Mouse (Mus musculus) limb, embryonic 13.5 days (tissue): ENCODE data around the gene Dlg2. TPM values are rescaled to one million over a fixed set of nuclear protein-coding genes. Genes with fewer than 3 reads are reported as not detected.

Experiments
- ATAC-seq: fragments of 200-750 bp; cut with Nextera tagmentation; 2 replicates; pipeline ENCODE4 v1.8.0; 2017; ENCODE audit warnings: low read depth, moderate number of reproducible peaks, moderate TSS enrichment; ENCODE audit not compliant: low FRiP score
- H3K27ac ChIP-seq: fragments of 300-500 bp; sonication (generic); 2 replicates; pipeline ENCODE4 v1.5.1; 2015; ENCODE audit warnings: inconsistent platforms, mild to moderate bottlenecking, moderate library complexity
- H3K27me3 ChIP-seq: fragments of 300-500 bp; sonication (generic); 2 replicates; pipeline ENCODE4 v1.6.1; 2015; ENCODE audit warnings: mild to moderate bottlenecking, inconsistent platforms
- H3K36me3 ChIP-seq: fragments of 300-500 bp; sonication (generic); 2 replicates; pipeline ENCODE4 v1.6.1; 2015; ENCODE audit warnings: inconsistent platforms, mild to moderate bottlenecking, moderate library complexity
- H3K4me1 ChIP-seq: fragments of 300-500 bp; sonication (generic); 2 replicates; pipeline ENCODE4 v1.6.1; 2015; ENCODE audit warnings: inconsistent platforms
- H3K4me2 ChIP-seq: fragments of 300-500 bp; sonication (generic); replicated peaks from 2 replicates; pipeline ENCODE4 v1.6.1; 2015; ENCODE audit warnings: inconsistent platforms, mild to moderate bottlenecking, moderate library complexity
- H3K4me3 ChIP-seq: fragments of 300-500 bp; sonication (generic); 2 replicates; pipeline ENCODE4 v1.5.1; 2015; ENCODE audit warnings: moderate library complexity, mild to moderate bottlenecking, inconsistent platforms
- H3K9ac ChIP-seq: fragments of 300-500 bp; sonication (generic); 2 replicates; pipeline ENCODE4 v1.6.1; 2015; ENCODE audit warnings: mild to moderate bottlenecking, inconsistent platforms
- H3K9me3 ChIP-seq: fragments of 300-500 bp; sonication (generic); 2 replicates; pipeline ENCODE4 v1.6.1; 2016; ENCODE audit warnings: inconsistent platforms
- WGBS: fragments of 180-500 bp; shearing (Covaris S2); methylation state at CpG from one replicate; pipeline ENCODE4 v1.1.7; 2015; 5-methylcytosine and 5-hydroxymethylcytosine counted together
- polyA plus RNA-seq: library from polyadenylated mRNA; unstranded; fragments of >200 nt; fragmentation: Nextera tagmentation; extraction: Ambion mirVana; gene quantifications from 2 replicates; pipeline ENCODE4 v1.2.1, GENCODE M21; 2015

Dlg2 gene
- polyA plus RNA-seq, 1 experiment from 2014 or later = 4.2 TPM

- no peak overlapping the region for H3K4me3 ChIP-seq
- ATAC-seq = no peak
- H3K4me2 ChIP-seq = no peak overlapping the region
- H3K36me3 ChIP-seq = no peaks in the 10 kb centered on the region
- no peak overlapping the region for H3K9ac ChIP-seq
- 70% methylated on average over 6 of the region's 6 CpGs for WGBS
- H3K27me3 ChIP-seq = no peaks in the 10 kb centered on the region
- H3K9me3 ChIP-seq = no peaks in the 10 kb centered on the region
- H3K4me1 ChIP-seq = peaks cover 11% of the 10 kb centered on the region; the same call in 1 of the 2 replicates
- no peak overlapping the region for H3K27ac ChIP-seq
Observed at GRCm38 (mm10) chr7:92447938-92448337, 1971.5 kb downstream of the Dlg2 start.

- no peak overlapping the region for H3K27ac ChIP-seq
- 61% methylated on average over 7 of the region's 7 CpGs for WGBS
- H3K4me2 ChIP-seq = no peak overlapping the region
- peaks cover 11% of the 10 kb centered on the region; the same call in 1 of the 2 replicates for H3K4me1 ChIP-seq
- no peaks in the 10 kb centered on the region for H3K27me3 ChIP-seq
- H3K4me3 ChIP-seq = no peak overlapping the region
- no peak overlapping the region for H3K9ac ChIP-seq
- no peaks in the 10 kb centered on the region for H3K36me3 ChIP-seq
- no peak for ATAC-seq
- no peaks in the 10 kb centered on the region for H3K9me3 ChIP-seq
Observed at GRCm38 (mm10) chr7:92448782-92449575, 1972.5 kb downstream of the Dlg2 start.

GRCm38 (mm10) chr7:92454176-92454575, 1977.7 kb downstream of the Dlg2 start:
- WGBS = 76% methylated on average over 2 of the region's 2 CpGs
- H3K4me3 ChIP-seq = no peak overlapping the region
- no peak overlapping the region for H3K27ac ChIP-seq
- no peaks in the 10 kb centered on the region for H3K36me3 ChIP-seq
- no peaks in the 10 kb centered on the region for H3K27me3 ChIP-seq
- no peaks in the 10 kb centered on the region for H3K9me3 ChIP-seq
- ATAC-seq = no peak
- H3K4me2 ChIP-seq = no peak overlapping the region
- no peak overlapping the region for H3K9ac ChIP-seq
- peaks cover 10% of the 10 kb centered on the region for H3K4me1 ChIP-seq

- no peaks in the 10 kb centered on the region for H3K9me3 ChIP-seq
- H3K36me3 ChIP-seq = no peaks in the 10 kb centered on the region
- no peaks in the 10 kb centered on the region for H3K27me3 ChIP-seq
- H3K4me2 ChIP-seq = no peak overlapping the region
- 53% methylated on average over 5 of the region's 5 CpGs for WGBS
- no peak overlapping the region for H3K4me3 ChIP-seq
- no peak overlapping the region for H3K9ac ChIP-seq
- no peak overlapping the region for H3K27ac ChIP-seq
- no peak for ATAC-seq
- peaks cover 10% of the 10 kb centered on the region for H3K4me1 ChIP-seq
Observed at GRCm38 (mm10) chr7:92455927-92456326, 1979.5 kb downstream of the Dlg2 start.

- H3K27ac ChIP-seq = no peak overlapping the region
Observed at GRCm38 (mm10) chr7:92457791-92458190, 1981.3 kb downstream of the Dlg2 start.

DNA sequence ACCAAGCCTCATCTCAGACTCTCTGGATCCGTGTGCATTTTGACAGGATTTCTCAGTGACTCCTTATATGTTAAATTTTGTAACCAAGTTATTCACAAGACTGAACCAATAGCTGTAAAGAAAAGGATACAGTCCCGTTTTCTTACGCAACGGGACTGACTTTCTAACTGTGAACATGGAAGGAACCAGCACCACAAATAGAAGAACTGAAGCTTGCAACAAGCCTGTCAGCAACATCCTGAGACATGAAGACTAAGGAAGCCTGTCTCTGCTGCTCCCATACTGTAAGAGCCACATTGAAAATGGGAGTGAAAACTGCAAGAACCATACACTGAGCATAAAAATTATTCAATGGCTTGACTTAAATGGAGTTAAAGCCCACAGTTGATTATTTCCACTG, 1981.8 kb downstream of the Dlg2 start:
- no peaks in the 10 kb centered on the region for H3K9me3 ChIP-seq
- H3K9ac ChIP-seq = no peak overlapping the region
- H3K4me1 ChIP-seq = peaks cover 10% of the 10 kb centered on the region
- H3K4me3 ChIP-seq = no peak overlapping the region
- WGBS = 79% methylated on average over 4 of the region's 4 CpGs
- no peak overlapping the region for H3K27ac ChIP-seq
- H3K27me3 ChIP-seq = no peaks in the 10 kb centered on the region
- H3K4me2 ChIP-seq = no peak overlapping the region
- ATAC-seq = no peak
- H3K36me3 ChIP-seq = no peaks in the 10 kb centered on the region

More at GRCm38 (mm10) chr7:92457791-92458190, 1981.3 kb downstream of the Dlg2 start:
- Histone ChIP-seq H3K4me2 (no peak overlapping the region), H3K36me3 (no peaks in the 10 kb centered on the region), H3K9me3 (no peaks in the 10 kb centered on the region), H3K4me1 (peaks cover 10% of the 10 kb centered on the region), H3K9ac (no peak overlapping the region), H3K4me3 (no peak overlapping the region), H3K27me3 (no peaks in the 10 kb centered on the region)
- ATAC-seq = peak; percentile 73; the same call in 1 of the 2 replicates
- WGBS = 13% methylated on average over 4 of the region's 4 CpGs

DNA sequence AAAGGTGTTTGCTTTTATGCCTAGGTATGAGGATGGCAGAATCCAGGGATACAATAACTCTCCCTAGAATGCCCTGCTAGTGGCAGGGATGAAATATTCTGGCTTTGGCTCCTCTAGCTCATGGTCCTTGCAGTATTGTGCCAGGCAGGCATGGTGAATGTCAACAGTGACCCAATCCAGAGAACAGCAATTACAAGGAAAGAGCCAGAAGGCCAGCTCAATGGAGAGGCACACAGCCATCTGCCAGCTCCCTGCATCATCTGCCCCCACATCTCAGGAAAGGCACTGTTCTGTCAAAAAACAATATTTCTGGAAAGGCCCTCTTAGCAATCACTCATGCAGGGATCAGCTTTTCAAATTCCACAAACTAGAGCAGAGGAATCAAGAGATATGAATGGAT, 1984.1 kb downstream of the Dlg2 start:
- no peak overlapping the region for H3K9ac ChIP-seq
- H3K4me1 ChIP-seq = peaks cover 10% of the 10 kb centered on the region
- no peaks in the 10 kb centered on the region for H3K9me3 ChIP-seq
- no peak for ATAC-seq
- H3K27ac ChIP-seq = no peak overlapping the region
- H3K4me2 ChIP-seq = no peak overlapping the region
- no peaks in the 10 kb centered on the region for H3K36me3 ChIP-seq
- no peaks in the 10 kb centered on the region for H3K27me3 ChIP-seq
- no peak overlapping the region for H3K4me3 ChIP-seq

GRCm38 (mm10) chr7:92461256-92461655, 1984.8 kb downstream of the Dlg2 start:
- ATAC-seq = no peak
- Histone ChIP-seq H3K27ac (no peak overlapping the region), H3K9me3 (no peaks in the 10 kb centered on the region), H3K4me1 (peaks cover 10% of the 10 kb centered on the region), H3K4me2 (no peak overlapping the region), H3K9ac (no peak overlapping the region), H3K36me3 (no peaks in the 10 kb centered on the region), H3K4me3 (no peak overlapping the region), H3K27me3 (no peaks in the 10 kb centered on the region)
- 66% methylated on average over 3 of the region's 3 CpGs for WGBS

GRCm38 (mm10) chr7:92463080-92463877, 1986.8 kb downstream of the Dlg2 start:
- H3K36me3 ChIP-seq = no peaks in the 10 kb centered on the region
- H3K27me3 ChIP-seq = no peaks in the 10 kb centered on the region
- H3K4me1 ChIP-seq = no peaks in the 10 kb centered on the region
- ATAC-seq = no peak
- H3K9ac ChIP-seq = no peak overlapping the region
- no peaks in the 10 kb centered on the region for H3K9me3 ChIP-seq
- 69% methylated on average over 2 of the region's 2 CpGs for WGBS
- H3K4me3 ChIP-seq = no peak overlapping the region
- H3K4me2 ChIP-seq = no peak overlapping the region
- H3K27ac ChIP-seq = no peak overlapping the region

GRCm38 (mm10) chr7:92464290-92464689, 1987.8 kb downstream of the Dlg2 start:
- Histone ChIP-seq H3K9ac (no peak overlapping the region), H3K4me3 (no peak overlapping the region), H3K4me2 (no peak overlapping the region), H3K9me3 (no peaks in the 10 kb centered on the region), H3K36me3 (no peaks in the 10 kb centered on the region), H3K27me3 (no peaks in the 10 kb centered on the region), H3K27ac (no peak overlapping the region), H3K4me1 (no peaks in the 10 kb centered on the region)
- ATAC-seq = no peak
- 67% methylated on average over 2 of the region's 2 CpGs for WGBS

GRCm38 (mm10) chr7:92479143-92479542, 2002.7 kb downstream of the Dlg2 start:
- Histone ChIP-seq H3K4me3 (no peak overlapping the region), H3K27me3 (no peaks in the 10 kb centered on the region), H3K36me3 (no peaks in the 10 kb centered on the region), H3K9ac (no peak overlapping the region), H3K27ac (no peak overlapping the region), H3K4me1 (no peaks in the 10 kb centered on the region), H3K9me3 (no peaks in the 10 kb centered on the region), H3K4me2 (no peak overlapping the region)
- no peak for ATAC-seq
- 85% methylated on average over 1 of the region's 1 CpGs for WGBS

- WGBS = 83% methylated on average over 2 of the region's 2 CpGs
- H3K4me2 ChIP-seq = no peak overlapping the region
- no peaks in the 10 kb centered on the region for H3K9me3 ChIP-seq
- H3K36me3 ChIP-seq = no peaks in the 10 kb centered on the region
- H3K4me1 ChIP-seq = no peaks in the 10 kb centered on the region
- H3K27me3 ChIP-seq = no peaks in the 10 kb centered on the region
- no peak for ATAC-seq
- H3K4me3 ChIP-seq = no peak overlapping the region
- H3K27ac ChIP-seq = no peak overlapping the region
- no peak overlapping the region for H3K9ac ChIP-seq
Observed at GRCm38 (mm10) chr7:92479748-92480147, 2003.3 kb downstream of the Dlg2 start.
